Mouse (Mus musculus) limb, embryonic 10.5 days (tissue): ENCODE data around the gene Nmnat1. TPM values are rescaled to one million over a fixed set of nuclear protein-coding genes. Genes with fewer than 3 reads are reported as not detected.

ENCODE experiments used
- DNase-seq: peaks from one replicate; pipeline ENCODE4 v3.0.0-alpha.2; 2017; ENCODE audit warnings: low spot score
- H3K27ac ChIP-seq: fragments of 300-500 bp; sonication (generic); 2 replicates; pipeline ENCODE4 v1.5.1; 2016; ENCODE audit warnings: mild to moderate bottlenecking
- H3K27me3 ChIP-seq: fragments of 300-500 bp; sonication (generic); 2 replicates; pipeline ENCODE4 v1.6.1; 2016; ENCODE audit warnings: low read depth, mild to moderate bottlenecking; ENCODE audit not compliant: poor library complexity, severe bottlenecking
- H3K36me3 ChIP-seq: fragments of 300-500 bp; sonication (generic); 2 replicates; pipeline ENCODE4 v1.6.1; 2016; ENCODE audit warnings: mild to moderate bottlenecking, moderate library complexity
- H3K4me1 ChIP-seq: fragments of 300-500 bp; sonication (generic); 2 replicates; pipeline ENCODE4 v1.6.1; 2016
- H3K4me3 ChIP-seq: fragments of 300-500 bp; sonication (generic); 2 replicates; pipeline ENCODE4 v1.5.1; 2016; ENCODE audit warnings: mild to moderate bottlenecking, moderate library complexity
- H3K9me3 ChIP-seq: fragments of 300-500 bp; sonication (generic); replicated peaks from 2 replicates; pipeline ENCODE4 v1.6.1; 2016; ENCODE audit warnings: mild to moderate bottlenecking
- WGBS: fragments of 180-500 bp; shearing (Covaris S2); methylation state at CpG from one replicate; pipeline ENCODE4 v1.1.7; 2016; 5-methylcytosine and 5-hydroxymethylcytosine counted together
- polyA plus RNA-seq: library from polyadenylated mRNA; unstranded; fragments of >200 nt; fragmentation: Nextera tagmentation; extraction: Ambion mirVana; gene quantifications from 2 replicates; pipeline ENCODE4 v1.2.1, GENCODE M21; 2016

The Nmnat1 gene
- polyA plus RNA-seq, 1 experiment from 2014 or later = 16.8 TPM

- Histone ChIP-seq H3K4me3 (no peak overlapping the region), H3K4me1 (peaks cover 48% of the 10 kb centered on the region), H3K36me3 (peaks cover 25% of the 10 kb centered on the region), H3K27ac (no peak overlapping the region), H3K9me3 (no peaks in the 10 kb centered on the region), H3K27me3 (no peaks in the 10 kb centered on the region)
- 75% methylated on average over 5 of the region's 5 CpGs for WGBS
- DNase-seq = no peak
Observed at GRCm38 (mm10) chr4:149417854-149418365, 67.1 kb downstream of the Nmnat1 start.

Other genes with a start within 250 kb of the Nmnat1 start
- gene Kif1b, start 177.5 kb downstream of the Nmnat1 start, polyA plus RNA-seq = 31.4 and 38.2 TPM in 2 replicates
- 72.2 and 76.4 TPM in 2 replicates for gene Ube4b, start 58.5 kb downstream of the Nmnat1 start, polyA plus RNA-seq
- not detected in 2 replicates for gene Rbp7, start 30.2 kb downstream of the Nmnat1 start, polyA plus RNA-seq
- 0.26 and 0.83 TPM in 2 replicates for gene Tmem274, start 7.8 kb downstream of the Nmnat1 start, polyA plus RNA-seq
- 55.1 and 55.4 TPM in 2 replicates for gene Lzic, start within 50 bp of the Nmnat1 start, polyA plus RNA-seq
- gene Ctnnbip1, start 33.0 kb upstream of the Nmnat1 start, polyA plus RNA-seq = 67.1 and 78.4 TPM in 2 replicates
- 34.8 and 41.2 TPM in 2 replicates for gene Clstn1, start 101.3 kb upstream of the Nmnat1 start, polyA plus RNA-seq
- gene Pik3cd, start 217.4 kb upstream of the Nmnat1 start, polyA plus RNA-seq = 2.7 and 3.4 TPM in 2 replicates